Mouse (Mus musculus) G1E (cell line): ENCODE results near the gene Kmt2b.

ENCODE experiments used
- CTCF ChIP-seq: IDR thresholded peaks from 2 replicates; pipeline ENCODE4 v1.5.1; 2012; ENCODE audit warnings: low read depth, low read length, inconsistent platforms, mixed read lengths
- GATA1 ChIP-seq: IDR thresholded peaks from 2 replicates; pipeline ENCODE4 v1.6.1; 2012; ENCODE audit warnings: borderline replicate concordance, low read length, inconsistent platforms, mixed read lengths
- TAL1 ChIP-seq: conservative IDR thresholded peaks from 2 replicates; pipeline ENCODE4 v1.6.1; 2012; ENCODE audit warnings: low read depth, low read length, inconsistent platforms, mixed read lengths

DNA sequence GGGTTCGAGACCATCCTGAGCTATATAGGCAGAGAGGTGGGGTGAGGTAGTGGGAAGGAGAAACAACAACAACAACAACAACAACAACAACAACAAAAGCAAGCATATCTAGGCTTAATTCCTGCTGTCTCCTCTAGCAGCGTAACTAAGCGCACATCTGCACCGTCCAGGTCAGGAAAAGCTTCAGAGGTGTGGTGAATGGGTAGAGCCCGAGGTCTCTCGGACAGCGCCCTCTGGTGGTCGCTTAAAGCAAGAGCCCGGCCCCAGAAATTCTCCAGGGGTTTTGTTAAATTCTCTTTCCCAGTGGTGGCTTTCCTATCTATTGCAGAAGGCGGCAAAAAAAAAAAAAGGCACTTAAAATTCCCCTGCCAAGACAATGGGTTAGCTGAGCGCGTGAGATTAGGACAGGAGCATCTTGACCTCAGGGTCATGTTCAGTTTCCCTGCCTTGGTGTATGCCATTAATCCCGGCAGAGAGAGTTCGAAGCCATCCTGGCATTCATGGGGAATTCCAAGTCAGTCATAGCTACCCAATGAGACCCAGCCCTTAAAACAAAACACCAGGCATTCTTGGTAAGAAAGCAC, 25.1 kb upstream of the Kmt2b start:
- TF ChIP-seq CTCF (peak; percentile 51), TAL1 (no peak), GATA1 (no peak)
